Mouse (Mus musculus): ENCODE results near the gene Sphk2.
A peak's percentile ranks its signal among the peaks of the same experiment; 100 is the strongest.

The Sphk2 gene

DNA sequence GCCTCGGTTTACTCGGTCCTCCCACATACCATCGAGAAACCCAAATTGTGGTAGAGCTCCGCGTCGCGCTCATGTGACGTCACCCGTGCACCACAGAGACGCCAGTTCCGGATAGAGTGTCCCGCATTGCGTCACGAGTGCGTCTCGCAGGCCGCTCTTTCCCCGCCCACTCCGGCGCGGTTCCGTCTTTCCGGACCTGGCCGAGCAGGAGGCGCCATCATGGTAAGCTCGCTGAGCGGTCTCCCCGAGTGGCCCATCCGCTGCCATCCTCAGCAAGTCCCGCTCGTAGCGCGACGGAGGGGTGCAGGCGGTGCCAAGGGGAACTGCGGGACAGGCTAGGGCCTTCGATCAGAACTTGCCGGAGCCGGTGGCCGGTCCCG lies at the start of gene Sphk2:
Gene Sphk2, minus strand, starts transcription at position 85 of the 380 bp plus-strand sequence.
- DNase-seq, result peak; percentile 97 to 99

- DNase-seq, result no peak
These were observed 49.7 kb upstream of the Sphk2 start for GRCm38 (mm10) chr7:45767500-45767899.

DNA sequence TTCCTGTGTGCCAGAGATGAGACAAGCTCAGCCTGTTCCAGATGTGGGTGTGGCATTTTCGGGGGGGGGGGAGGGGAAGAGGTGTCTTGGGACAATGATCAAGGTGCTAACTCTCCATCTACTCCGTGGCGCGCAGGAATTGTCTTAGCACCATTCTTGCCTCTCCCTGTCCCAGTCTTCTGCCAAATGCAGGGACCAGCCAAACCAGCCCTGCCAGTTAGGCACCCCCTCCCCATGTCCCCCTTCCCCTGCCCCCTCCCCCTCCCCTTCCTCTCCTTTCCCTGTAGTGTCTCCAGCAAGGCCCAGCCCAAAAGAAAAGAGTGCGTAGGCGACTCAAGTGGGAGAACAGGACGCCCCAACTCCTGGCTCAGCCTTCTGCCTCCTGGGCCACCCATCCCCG lies 49.0 kb upstream of the Sphk2 start:
- DNase-seq, result no peak

GRCm38 (mm10) chr7:45765995-45766394 lies 48.2 kb upstream of the Sphk2 start:
- DNase-seq, result no peak

DNA sequence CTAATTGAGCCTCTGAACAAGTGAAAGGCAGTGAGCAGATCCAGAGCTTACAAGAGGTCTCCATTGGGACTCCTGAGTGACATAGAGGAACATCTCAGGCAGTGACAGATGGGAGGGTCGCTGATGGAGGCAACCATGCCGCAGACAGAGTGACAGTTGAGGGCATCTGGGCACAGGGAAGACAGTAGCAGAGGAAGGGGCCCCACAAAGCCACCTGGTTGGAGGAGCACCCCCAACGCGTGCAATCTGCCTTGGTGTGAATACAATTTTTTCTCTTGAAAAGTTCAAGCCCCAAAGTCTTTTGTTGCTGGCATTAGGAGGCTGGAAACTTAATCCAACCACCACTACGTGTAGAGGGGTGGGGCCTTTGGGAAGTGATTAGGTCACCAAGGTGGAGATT lies 42.3 kb upstream of the Sphk2 start:
- DNase-seq, result no peak

GRCm38 (mm10) chr7:45759400-45759799 lies 41.6 kb upstream of the Sphk2 start:
- DNase-seq, result peak in 1 of 2 experiments; percentile 8

- no peak for DNase-seq
These were observed 37.9 kb upstream of the Sphk2 start for GRCm38 (mm10) chr7:45755703-45756102.

DNA sequence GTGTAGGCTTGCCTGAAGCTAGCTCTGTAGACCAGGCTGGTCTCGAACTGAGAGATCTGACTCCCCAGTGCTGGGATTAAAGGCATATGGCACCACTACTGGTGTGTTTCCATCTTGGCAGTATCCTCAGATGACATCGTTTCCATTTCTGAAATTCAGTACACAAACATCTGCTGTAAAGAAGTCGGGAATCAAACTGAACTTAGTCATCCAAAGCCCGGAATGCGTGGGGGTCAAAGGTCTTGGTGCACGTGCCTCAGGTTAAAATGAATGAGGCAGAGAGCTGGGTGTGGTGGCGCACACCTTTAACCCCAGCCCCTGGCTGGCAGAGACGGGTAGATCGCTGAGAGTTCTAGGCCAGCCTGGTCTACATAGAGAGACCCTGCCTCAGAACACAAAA lies 32.4 kb upstream of the Sphk2 start:
- DNase-seq, result no peak

DNA sequence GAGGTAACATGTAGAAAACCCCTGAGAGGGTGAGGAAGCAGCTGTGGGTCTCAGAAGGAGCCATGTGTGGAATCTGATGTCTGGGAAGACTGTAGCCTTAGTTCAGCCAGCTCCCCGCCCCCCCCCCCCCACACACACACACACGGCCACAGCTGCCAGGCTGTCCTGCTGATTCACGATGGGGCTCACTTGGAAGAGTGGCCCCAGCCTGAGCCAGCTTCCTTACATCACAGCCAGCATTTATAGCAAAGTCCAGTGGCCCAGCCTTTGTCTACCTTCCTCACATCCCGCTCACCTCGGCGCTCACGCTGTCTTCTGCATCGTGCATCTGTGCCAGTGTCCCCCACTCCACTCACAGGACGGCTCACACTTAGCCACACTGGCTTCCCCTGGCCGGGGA lies 31.6 kb upstream of the Sphk2 start:
- DNase-seq, result no peak

- DNase-seq, result no peak
These were observed 30.3 kb upstream of the Sphk2 start for GRCm38 (mm10) chr7:45748110-45748509.

GRCm38 (mm10) chr7:45747450-45747849 lies 29.6 kb upstream of the Sphk2 start:
- no peak for DNase-seq

- no peak for DNase-seq
These were observed 28.7 kb upstream of the Sphk2 start for GRCm38 (mm10) chr7:45746518-45746917.

GRCm38 (mm10) chr7:45744387-45744786 lies 26.6 kb upstream of the Sphk2 start:
- DNase-seq, result peak; percentile 71 to 83

DNA sequence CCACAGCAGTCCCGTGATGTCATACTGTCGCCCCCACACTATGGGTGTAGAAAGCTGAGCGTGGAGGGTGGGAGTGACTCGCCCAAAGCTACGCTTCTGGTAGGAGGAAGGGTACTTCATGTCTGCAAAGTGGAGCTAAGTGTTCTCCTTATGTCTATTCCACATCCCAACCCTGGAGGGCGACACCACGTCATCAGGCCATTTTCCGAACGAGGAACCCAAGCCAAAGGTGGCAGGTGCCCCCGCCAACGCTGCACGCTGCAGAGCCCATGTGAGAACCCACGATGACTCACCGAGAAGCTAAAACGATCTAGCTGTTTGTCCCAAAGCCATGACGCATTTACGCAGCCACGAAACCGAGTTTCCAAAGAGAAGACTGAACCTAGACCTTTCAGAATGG lies 24.5 kb upstream of the Sphk2 start:
- peak; percentile 40 to 43 for DNase-seq

- peak in 1 of 2 experiments; percentile 40 for DNase-seq
These were observed 24.0 kb upstream of the Sphk2 start for GRCm38 (mm10) chr7:45741777-45742176.

- DNase-seq, result no peak
These were observed 23.5 kb upstream of the Sphk2 start for GRCm38 (mm10) chr7:45741308-45741707.

DNA sequence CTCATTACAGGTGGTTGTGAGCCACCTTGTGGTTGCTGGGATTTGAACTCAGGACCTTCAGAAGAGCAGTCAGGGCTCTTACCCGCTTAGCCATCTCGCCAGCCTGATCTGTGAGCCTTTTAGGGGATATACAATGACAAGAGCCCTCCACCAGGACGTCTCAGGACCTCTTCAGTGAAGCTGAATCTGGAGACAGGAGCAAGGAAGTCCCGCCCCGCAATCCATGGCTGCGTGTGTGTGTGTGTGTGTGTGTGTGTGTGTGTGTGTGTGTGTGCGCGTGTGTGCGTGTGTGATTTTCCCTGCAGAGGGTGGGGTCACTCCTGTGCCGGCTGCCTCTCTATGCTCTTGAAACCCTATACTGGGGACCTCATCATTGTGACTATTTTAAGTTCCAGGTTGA lies 22.0 kb upstream of the Sphk2 start:
- no peak for DNase-seq

DNA sequence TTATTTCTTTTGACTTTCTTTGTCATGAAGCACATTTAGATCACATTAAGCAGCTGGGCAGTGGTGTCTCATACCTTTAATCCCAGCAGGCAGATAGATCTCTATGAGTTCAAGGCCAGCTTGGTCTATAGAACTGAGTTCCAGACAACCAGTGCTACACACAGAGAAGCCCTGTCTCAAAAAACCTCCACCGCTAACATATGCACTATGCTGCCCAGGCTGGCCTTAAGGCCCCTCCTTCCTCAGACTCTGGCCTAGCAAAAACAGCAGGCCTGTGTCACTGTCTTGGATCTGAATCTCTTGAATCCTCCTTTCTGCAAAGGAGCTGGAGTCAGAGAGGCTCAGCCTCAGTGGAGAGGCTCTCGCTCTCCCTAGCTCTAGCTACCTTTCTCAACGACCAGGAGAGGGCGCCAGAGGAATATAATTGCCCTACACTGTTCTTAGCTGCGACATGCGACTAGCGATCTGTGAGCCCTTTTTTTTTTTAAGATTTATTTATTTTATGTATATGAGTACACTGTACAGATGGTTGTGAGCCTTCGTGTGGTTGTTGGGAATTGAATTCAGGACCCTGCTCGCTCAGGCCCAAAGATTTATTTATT lies 21.5 kb upstream of the Sphk2 start:
- peak; percentile 85 to 92 for DNase-seq

- no peak for DNase-seq
These were observed 15.7 kb upstream of the Sphk2 start for GRCm38 (mm10) chr7:45733477-45733876.

DNA sequence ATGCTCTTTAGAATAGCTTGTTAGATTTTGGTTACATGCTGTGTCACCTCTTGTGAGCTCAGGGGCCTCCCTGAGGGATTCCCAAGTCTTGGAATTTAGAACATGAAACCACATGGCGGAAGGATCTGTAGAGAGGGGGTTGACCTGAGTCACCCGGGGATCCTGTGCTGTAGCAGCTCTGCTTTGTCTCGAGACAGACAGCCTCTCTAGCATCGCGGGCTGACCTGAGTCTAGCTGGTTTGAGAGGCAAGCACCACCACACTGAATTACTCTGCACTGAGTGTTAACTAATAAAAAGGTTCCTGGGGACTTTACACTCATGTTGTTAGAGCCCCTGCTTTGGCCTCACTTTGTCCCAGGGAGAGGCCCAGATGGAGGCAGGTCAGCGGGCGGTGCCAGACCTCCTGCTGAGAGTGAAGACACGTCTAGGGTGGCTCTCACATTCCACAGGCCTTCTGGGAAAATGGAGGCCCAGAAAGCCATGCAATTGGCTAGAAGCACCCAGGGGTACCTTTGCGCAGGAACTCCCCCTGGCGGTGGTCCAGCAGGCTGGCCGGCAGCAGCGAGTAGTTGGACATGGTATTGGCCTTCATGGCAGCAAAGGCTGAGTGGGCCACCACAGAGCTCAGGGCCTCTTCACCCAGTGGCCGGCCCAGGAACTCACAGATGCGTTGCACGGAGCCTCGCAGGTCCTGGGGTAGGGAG lies 13.1 kb upstream of the Sphk2 start:
- DNase-seq, result no peak

- DNase-seq, result no peak
These were observed 9.8 kb upstream of the Sphk2 start for GRCm38 (mm10) chr7:45727625-45728024.

GRCm38 (mm10) chr7:45726419-45726818 lies 8.6 kb upstream of the Sphk2 start:
- DNase-seq, result no peak

DNA sequence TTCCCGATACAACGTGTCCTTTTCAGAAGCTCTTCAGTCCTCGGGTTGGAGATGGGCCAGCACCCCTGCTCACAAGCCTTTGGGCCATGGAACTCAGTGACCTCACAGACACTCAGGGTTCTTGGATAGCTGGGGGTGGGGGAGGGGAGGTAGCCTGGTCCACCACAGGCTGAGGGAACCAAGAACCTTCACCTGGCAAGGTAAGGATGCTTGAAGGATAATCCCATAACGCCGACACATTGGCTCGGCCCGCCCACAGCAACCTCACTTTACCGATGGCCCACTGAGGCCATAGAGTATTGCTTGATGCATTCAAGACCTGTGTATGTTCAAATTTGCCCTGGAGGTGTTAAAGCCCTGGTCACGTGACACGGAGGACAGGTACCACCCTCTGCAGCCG lies 7.9 kb upstream of the Sphk2 start, which contains the start of gene Spaca4:
Gene Spaca4, minus strand, starts transcription at position 101 of the 400 bp plus-strand sequence.
- no peak for DNase-seq

DNA sequence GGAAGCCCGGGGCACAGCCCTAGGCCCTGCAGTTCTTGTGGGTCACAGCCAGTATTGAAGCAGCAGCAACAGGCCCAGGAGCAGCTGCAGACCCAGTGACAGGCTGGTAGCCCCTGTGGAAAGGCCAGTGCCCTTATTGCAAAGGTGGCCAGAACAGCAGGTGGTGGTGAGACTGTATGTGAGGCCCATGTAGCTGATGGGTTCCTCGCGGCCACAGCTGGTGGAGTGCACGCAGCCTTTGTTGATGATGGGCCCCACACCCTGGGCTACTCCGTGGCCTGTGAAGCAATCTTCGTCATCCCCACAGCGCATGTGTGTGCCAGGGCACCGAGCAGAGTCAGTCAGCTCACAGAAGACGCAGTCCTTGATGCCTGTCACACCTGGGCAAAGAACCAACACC lies 7.3 kb upstream of the Sphk2 start:
- DNase-seq, result no peak

DNA sequence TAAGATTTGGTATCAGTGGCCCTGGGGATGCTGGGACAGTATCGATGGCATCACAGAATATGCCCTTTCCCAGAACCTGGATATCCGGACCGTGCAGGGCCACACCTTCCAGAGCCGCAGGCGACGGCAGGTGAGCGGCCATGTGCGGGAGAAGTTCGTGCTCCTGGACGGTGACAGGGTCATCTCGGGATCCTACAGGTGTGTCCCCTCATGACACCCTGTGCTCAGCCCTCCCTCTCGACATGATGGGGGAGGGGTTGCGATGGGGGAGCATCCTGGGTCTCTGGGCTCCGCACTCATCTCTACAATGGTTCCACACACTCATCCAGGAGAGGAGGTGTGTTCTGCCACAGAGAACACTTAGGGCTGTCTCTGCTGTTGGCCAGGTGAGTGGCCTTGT lies 6.0 kb upstream of the Sphk2 start:
- DNase-seq, result no peak

All from cerebellum, adult 18-20 months (tissue).